In the genomic region with DNA sequence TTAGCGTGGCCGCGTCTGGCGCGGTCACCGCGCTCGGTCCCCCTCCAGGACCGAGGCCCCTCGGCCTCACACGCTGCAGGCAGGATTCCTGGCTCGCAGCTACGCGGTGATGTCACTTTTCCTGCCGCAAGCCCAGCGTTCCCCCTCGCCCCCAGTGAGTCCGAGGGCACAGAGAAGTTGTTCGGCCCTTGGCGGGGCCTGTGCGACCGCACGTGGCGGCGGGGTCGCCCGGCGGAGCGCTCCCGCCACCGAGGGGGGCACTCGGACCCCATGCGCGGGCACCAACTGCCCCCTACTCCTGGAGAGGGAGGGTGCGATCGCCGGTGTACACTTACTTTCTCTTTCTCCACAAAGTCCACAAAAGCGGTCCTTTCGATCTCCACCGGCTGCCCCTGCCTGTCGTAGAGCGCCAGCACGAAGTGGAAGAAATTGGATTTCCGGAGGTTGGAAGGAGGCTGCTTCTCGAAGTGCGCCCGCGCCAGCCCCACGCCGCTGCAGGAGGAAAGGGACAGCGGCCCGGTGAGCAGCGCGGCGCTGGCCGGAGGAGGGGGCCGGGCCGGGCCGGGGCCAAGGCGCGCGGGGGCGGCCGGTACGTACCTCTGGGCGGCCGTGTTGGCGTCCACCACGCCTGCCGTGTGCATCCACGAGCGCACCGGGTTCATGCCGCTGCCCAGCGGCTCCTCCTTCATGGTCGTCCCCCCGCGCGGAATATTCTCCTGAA, we compare ENCODE assay signal across 9 mouse cellular contexts. TPM values are rescaled to one million over a fixed set of nuclear protein-coding genes. Genes with fewer than 3 reads are reported as not detected.
DNase-seq lines count a peak whose midpoint lies in the region; ATAC-seq and TF ChIP-seq lines count a peak whose summit lies in the region.
"Had no signal": no experiment of that assay in that cellular context is flagged by ENCODE, and none has a peak within 500 bp of the region (broad histone marks: within the 10 kb centered on the region; RNA-seq: fewer than 3 reads in every experiment).

No protein-coding gene starts in this region.

- no peak for DNase-seq in kidney, adult 8-10 months
- DNase-seq in adipocyte (ENCODE audit: low spot score), result peak; percentile 49
- DNase-seq in heart, adult 2 months, result peak; percentile 71 to 76
- DNase-seq in limb, embryonic 11.5 days (ENCODE audit: low spot score), result peak; percentile 63
- DNase-seq in spleen, postnatal 14 days (ENCODE audit: low spot score in 2 of 2), result no peak
- no peak for DNase-seq in right cerebral cortex, postnatal 10 days (ENCODE audit: low spot score in 2 of 2)

- intact Hi-C loops in heart, adult 2 months (cut with DNase I), result loop anchor here (5.0 to 10.0 kb wide), 2 partner anchors 461 to 1019 kb away; no protein-coding TSS in a partner anchor

- no peaks in the 10 kb centered on the region for H3K79me2 ChIP-seq in heart, adult 2 months (replicated peaks; ENCODE audit: control insufficient read depth, insufficient read depth, low read length)

- peak overlapping the region; percentile 62 for H3K4me3 ChIP-seq in kidney, embryonic 15.5 days (replicated peaks)
- H3K4me3 ChIP-seq in heart, adult 2 months, result peak overlapping the region; percentile 81
- peak overlapping the region; percentile 83 for H3K4me3 ChIP-seq in limb, embryonic 11.5 days (ENCODE audit: low read depth, low read length)
- H3K4me3 ChIP-seq in neural tube, embryonic 15.5 days (replicated peaks), result peak overlapping the region; percentile 65

- H3K4me2 ChIP-seq in kidney, embryonic 15.5 days, result peak overlapping the region; percentile 97
- H3K4me2 ChIP-seq in limb, embryonic 11.5 days (ENCODE audit: low read depth, severe bottlenecking), result peak overlapping the region; percentile 95
- H3K4me2 ChIP-seq in neural tube, embryonic 15.5 days, result peak overlapping the region; percentile 75

- peaks cover 67% of the 10 kb centered on the region for H3K4me1 ChIP-seq in kidney, embryonic 15.5 days
- H3K4me1 ChIP-seq in heart, adult 2 months (ENCODE audit: control insufficient read depth, insufficient read depth, low read length), result peaks cover 1% of the 10 kb centered on the region
- peaks cover 48% of the 10 kb centered on the region for H3K4me1 ChIP-seq in limb, embryonic 11.5 days (ENCODE audit: control insufficient read depth, insufficient read depth, low read length)
- peaks cover 58% of the 10 kb centered on the region for H3K4me1 ChIP-seq in neural tube, embryonic 15.5 days

- peak overlapping the region; percentile 58 for H3K9ac ChIP-seq in kidney, embryonic 15.5 days
- peak overlapping the region; percentile 87 for H3K9ac ChIP-seq in heart, adult 2 months (ENCODE audit: low read depth, low read length)
- H3K9ac ChIP-seq in limb, embryonic 11.5 days (ENCODE audit: low read length), result peak overlapping the region; percentile 93
- peak overlapping the region; percentile 81 for H3K9ac ChIP-seq in neural tube, embryonic 15.5 days (replicated peaks)

- no peaks in the 10 kb centered on the region for H3K36me3 ChIP-seq in kidney, embryonic 15.5 days
- no peaks in the 10 kb centered on the region for H3K36me3 ChIP-seq in heart, adult 2 months (ENCODE audit: control insufficient read depth, insufficient read depth, low read length)
- H3K36me3 ChIP-seq in limb, embryonic 11.5 days (ENCODE audit: control insufficient read depth, insufficient read depth, low read length), result no peaks in the 10 kb centered on the region
- H3K36me3 ChIP-seq in neural tube, embryonic 15.5 days, result no peaks in the 10 kb centered on the region

- under 1% methylated on average over 64 of the region's 79 CpGs for WGBS in kidney, embryonic 15.5 days
- under 1% methylated on average over 77 of the region's 79 CpGs for WGBS in heart, adult 2 months
- WGBS in limb, embryonic 11.5 days, result under 1% methylated on average over 72 of the region's 79 CpGs
- WGBS in neural tube, embryonic 15.5 days, result under 1% methylated on average over 64 of the region's 79 CpGs

- peak overlapping the region; percentile 7; the same call in 1 of the 2 replicates for H3K27ac ChIP-seq in kidney, embryonic 15.5 days
- peak overlapping the region; percentile 92 for H3K27ac ChIP-seq in heart, adult 2 months
- peak overlapping the region; percentile 74 for H3K27ac ChIP-seq in limb, embryonic 11.5 days (replicated peaks; ENCODE audit: low read depth, low read length)
- H3K27ac ChIP-seq in neural tube, embryonic 15.5 days (replicated peaks), result peak overlapping the region; percentile 96

- peak; percentile 14; the same call in 1 of the 2 replicates for ATAC-seq in kidney, embryonic 15.5 days (replicated peaks; ENCODE audit: low FRiP score)
- ATAC-seq in limb, embryonic 11.5 days (ENCODE audit: insufficient number of reproducible peaks, low FRiP score, low TSS enrichment, low read depth), result no peak
- no peak for ATAC-seq in neural tube, embryonic 15.5 days (ENCODE audit: low FRiP score)

- no peak for TF ChIP-seq EP300 in heart, adult 2 months (IDR thresholded peaks at IDR 0.05; ENCODE audit: insufficient read depth, low read depth, low read length)

- H3K9me3 ChIP-seq in kidney, embryonic 15.5 days (replicated peaks), result no peaks in the 10 kb centered on the region
- H3K9me3 ChIP-seq in limb, embryonic 11.5 days (ENCODE audit: control insufficient read depth, low read length), result no peaks in the 10 kb centered on the region
- H3K9me3 ChIP-seq in neural tube, embryonic 15.5 days (replicated peaks), result no peaks in the 10 kb centered on the region

- H3K27me3 ChIP-seq in kidney, embryonic 15.5 days, result peaks cover 100% of the 10 kb centered on the region
- peaks cover 7% of the 10 kb centered on the region for H3K27me3 ChIP-seq in heart, adult 2 months (ENCODE audit: control insufficient read depth, insufficient read depth, low read length)
- peaks cover 48% of the 10 kb centered on the region for H3K27me3 ChIP-seq in limb, embryonic 11.5 days (ENCODE audit: control insufficient read depth, insufficient read depth, low read length)
- peaks cover 24% of the 10 kb centered on the region for H3K27me3 ChIP-seq in neural tube, embryonic 15.5 days (replicated peaks)

- no peak for TF ChIP-seq POLR2A in heart, adult 2 months (IDR thresholded peaks at IDR 0.05; ENCODE audit: insufficient read depth, low read depth, low read length)

- no peak for TF ChIP-seq CTCF in heart, adult 2 months (IDR thresholded peaks at IDR 0.05)

RNA-seq across cellular contexts. Expression of a gene that starts 0.9 kb away (rescaled TPM):
- 1.5 and 1.6 TPM in 2 replicates for polyA plus RNA-seq in kidney, embryonic 15.5 days (2015; fragmentation: Nextera tagmentation; extraction: Ambion mirVana)
- 1 to 10 TPM; 6.1 to 7.5 TPM for total RNA-seq in heart, adult 2 months (2021)
- 5.0 and 6.0 TPM in 2 replicates for polyA plus RNA-seq in heart, adult 2 months (2012; rRNA removed)
- polyA plus RNA-seq in limb, embryonic 11.5 days (2014; fragmentation: Nextera tagmentation; extraction: Ambion mirVana), result 9.8 and 10.3 TPM in 2 replicates
- polyA plus RNA-seq in neural tube, embryonic 15.5 days (2015; fragmentation: Nextera tagmentation; extraction: Ambion mirVana), result 16.6 and 22.4 TPM in 2 replicates
- total RNA-seq: neutrophil, adult 5-6 weeks had no signal

Comparison
In these comparisons a context has a peak if more than half of its experiments do, and no peak if none do; other contexts are left out.
1. H3K27ac ChIP-seq: peak in every context shown above with its lines; median percentile 96 in neural tube, embryonic 15.5 days; 92 in heart, adult 2 months; 74 in limb, embryonic 11.5 days; 7 in kidney, embryonic 15.5 days.
2. DNase-seq: peak in adipocyte (single experiment), heart, adult 2 months (2 of 2) and limb, embryonic 11.5 days (single experiment); none in kidney, adult 8-10 months (0 of 2), spleen, postnatal 14 days (0 of 2) and right cerebral cortex, postnatal 10 days (0 of 2).
3. Peak in every context shown above with its lines, with median percentiles within 50 percentile points of each other: H3K4me2 ChIP-seq, H3K4me3 ChIP-seq and H3K9ac ChIP-seq.